Mouse (Mus musculus): ENCODE measurements around the gene Pomgnt1. TPM values are rescaled to one million over a fixed set of nuclear protein-coding genes. Genes with fewer than 3 reads are reported as not detected.

Pomgnt1 gene
- polyA plus RNA-seq, 1 experiment: 75.9 TPM

DNA sequence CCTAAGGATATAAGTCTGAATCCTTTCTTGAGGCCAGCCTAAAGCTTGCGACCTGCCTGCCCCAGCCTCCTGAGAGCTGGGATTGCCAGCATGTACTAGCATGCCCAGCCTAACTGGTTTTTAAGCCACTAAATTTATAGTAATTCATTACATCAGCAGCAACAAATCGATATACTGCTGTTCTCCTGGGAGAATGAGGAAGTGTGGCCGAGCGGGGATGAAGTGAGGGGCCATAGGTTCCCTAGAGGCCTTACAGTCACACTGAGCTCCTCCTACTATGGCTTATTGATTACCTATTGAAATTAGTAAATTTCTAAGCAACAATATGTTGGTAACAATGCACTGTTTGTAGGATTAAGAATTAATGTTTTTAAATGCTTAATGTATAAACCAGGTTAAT lies 9.5 kb downstream of the Pomgnt1 start:
- TF ChIP-seq USF1 (IDR thresholded peaks at IDR 0.05; ENCODE audit: low read depth): no peak
- TF ChIP-seq SRF (IDR thresholded peaks at IDR 0.05; ENCODE audit: control insufficient read depth, insufficient read length, low read depth): no peak
- no peak for TF ChIP-seq MYOD1 (IDR thresholded peaks at IDR 0.05; ENCODE audit: control insufficient read depth in 1 of 3, insufficient read length in 2 of 3, low read depth in 2 of 3)
- TF ChIP-seq POLR2AphosphoS2 (IDR thresholded peaks at IDR 0.05; ENCODE audit: insufficient read length, low read depth): no peak
- no peak for TF ChIP-seq CEBPB (IDR thresholded peaks at IDR 0.05; ENCODE audit: insufficient read depth, poor library complexity, severe bottlenecking)
- no peak for TF ChIP-seq POLR2A (IDR thresholded peaks at IDR 0.05; ENCODE audit: insufficient read length, low read depth)
- no peak for TF ChIP-seq MYOG (IDR thresholded peaks at IDR 0.05; ENCODE audit: control insufficient read depth in 1 of 3, insufficient read depth in 1 of 3, insufficient read length in 2 of 3, low read depth in 2 of 3)
- TF ChIP-seq TCF12 (IDR thresholded peaks at IDR 0.05; ENCODE audit: insufficient read depth, poor library complexity, severe bottlenecking): no peak
- no peak for TF ChIP-seq E2F4 (IDR thresholded peaks at IDR 0.05; ENCODE audit: insufficient read depth)
- no peak for TF ChIP-seq MAX (IDR thresholded peaks at IDR 0.05; ENCODE audit: low read depth)
- no peak for TF ChIP-seq REST (IDR thresholded peaks at IDR 0.05; ENCODE audit: insufficient read depth, insufficient read length)
- H3K36me3 ChIP-seq (ENCODE audit: control insufficient read depth, insufficient read depth): peaks cover 3% of the 10 kb centered on the region
- H3K79me2 ChIP-seq (ENCODE audit: control insufficient read depth, insufficient read depth): no peaks in the 10 kb centered on the region
- no peak overlapping the region for H3K4me2 ChIP-seq (ENCODE audit: low read depth)
- no peaks in the 10 kb centered on the region for H3K27me3 ChIP-seq (ENCODE audit: control insufficient read depth, insufficient read depth, insufficient read length)
- no peak overlapping the region for H3K4me3 ChIP-seq
- H3ac ChIP-seq (ENCODE audit: control insufficient read depth, insufficient read length): no peak overlapping the region

GRCm38 (mm10) chr4:116134990-116135389 lies 11.3 kb downstream of the Pomgnt1 start:
- TF ChIP-seq REST (IDR thresholded peaks at IDR 0.05; ENCODE audit: insufficient read depth, insufficient read length) (no peak), POLR2A (IDR thresholded peaks at IDR 0.05; ENCODE audit: insufficient read length, low read depth) (no peak), CEBPB (IDR thresholded peaks at IDR 0.05; ENCODE audit: insufficient read depth, poor library complexity, severe bottlenecking) (no peak), TCF12 (IDR thresholded peaks at IDR 0.05; ENCODE audit: insufficient read depth, poor library complexity, severe bottlenecking) (no peak), E2F4 (IDR thresholded peaks at IDR 0.05; ENCODE audit: insufficient read depth) (no peak), MYOD1 (IDR thresholded peaks at IDR 0.05; ENCODE audit: control insufficient read depth in 1 of 3, insufficient read length in 2 of 3, low read depth in 2 of 3) (no peak), TCF3 (IDR thresholded peaks at IDR 0.05; ENCODE audit: insufficient read length, low read depth) (no peak), MYOG (IDR thresholded peaks at IDR 0.05; ENCODE audit: control insufficient read depth in 1 of 3, insufficient read depth in 1 of 3, insufficient read length in 2 of 3, low read depth in 2 of 3) (no peak), SRF (IDR thresholded peaks at IDR 0.05; ENCODE audit: control insufficient read depth, insufficient read length, low read depth) (no peak), POLR2AphosphoS2 (IDR thresholded peaks at IDR 0.05; ENCODE audit: insufficient read length, low read depth) (no peak), MAX (IDR thresholded peaks at IDR 0.05; ENCODE audit: low read depth) (no peak), USF1 (IDR thresholded peaks at IDR 0.05; ENCODE audit: low read depth) (no peak)
- Histone ChIP-seq H3K36me3 (ENCODE audit: control insufficient read depth, insufficient read depth) (peaks cover 3% of the 10 kb centered on the region), H3K4me3 (no peak overlapping the region), H3K27me3 (ENCODE audit: control insufficient read depth, insufficient read depth, insufficient read length) (no peaks in the 10 kb centered on the region), H3ac (ENCODE audit: control insufficient read depth, insufficient read length) (no peak overlapping the region), H3K79me2 (ENCODE audit: control insufficient read depth, insufficient read depth) (no peaks in the 10 kb centered on the region), H3K4me2 (ENCODE audit: low read depth) (no peak overlapping the region)

GRCm38 (mm10) chr4:116137421-116137996 lies 13.9 kb downstream of the Pomgnt1 start:
- TF ChIP-seq MYOG (IDR thresholded peaks at IDR 0.05; ENCODE audit: control insufficient read depth in 1 of 3, insufficient read depth in 1 of 3, insufficient read length in 2 of 3, low read depth in 2 of 3): no peak
- no peak for TF ChIP-seq POLR2AphosphoS2 (IDR thresholded peaks at IDR 0.05; ENCODE audit: insufficient read length, low read depth)
- TF ChIP-seq TCF3 (IDR thresholded peaks at IDR 0.05; ENCODE audit: insufficient read length, low read depth): no peak
- no peak for TF ChIP-seq CEBPB (IDR thresholded peaks at IDR 0.05; ENCODE audit: insufficient read depth, poor library complexity, severe bottlenecking)
- no peak for TF ChIP-seq USF1 (IDR thresholded peaks at IDR 0.05; ENCODE audit: low read depth)
- TF ChIP-seq POLR2A (IDR thresholded peaks at IDR 0.05; ENCODE audit: insufficient read length, low read depth): no peak
- no peak for TF ChIP-seq MYOD1 (IDR thresholded peaks at IDR 0.05; ENCODE audit: control insufficient read depth in 1 of 3, insufficient read length in 2 of 3, low read depth in 2 of 3)
- no peak for TF ChIP-seq REST (IDR thresholded peaks at IDR 0.05; ENCODE audit: insufficient read depth, insufficient read length)
- TF ChIP-seq E2F4 (IDR thresholded peaks at IDR 0.05; ENCODE audit: insufficient read depth): no peak
- no peak for TF ChIP-seq TCF12 (IDR thresholded peaks at IDR 0.05; ENCODE audit: insufficient read depth, poor library complexity, severe bottlenecking)
- no peak for TF ChIP-seq MAX (IDR thresholded peaks at IDR 0.05; ENCODE audit: low read depth)
- TF ChIP-seq SRF (IDR thresholded peaks at IDR 0.05; ENCODE audit: control insufficient read depth, insufficient read length, low read depth): no peak
- H3ac ChIP-seq (ENCODE audit: control insufficient read depth, insufficient read length): no peak overlapping the region
- peaks cover 3% of the 10 kb centered on the region for H3K36me3 ChIP-seq (ENCODE audit: control insufficient read depth, insufficient read depth)
- H3K4me2 ChIP-seq (ENCODE audit: low read depth): no peak overlapping the region
- no peak overlapping the region for H3K4me3 ChIP-seq
- no peaks in the 10 kb centered on the region for H3K27me3 ChIP-seq (ENCODE audit: control insufficient read depth, insufficient read depth, insufficient read length)
- no peaks in the 10 kb centered on the region for H3K79me2 ChIP-seq (ENCODE audit: control insufficient read depth, insufficient read depth)

DNA sequence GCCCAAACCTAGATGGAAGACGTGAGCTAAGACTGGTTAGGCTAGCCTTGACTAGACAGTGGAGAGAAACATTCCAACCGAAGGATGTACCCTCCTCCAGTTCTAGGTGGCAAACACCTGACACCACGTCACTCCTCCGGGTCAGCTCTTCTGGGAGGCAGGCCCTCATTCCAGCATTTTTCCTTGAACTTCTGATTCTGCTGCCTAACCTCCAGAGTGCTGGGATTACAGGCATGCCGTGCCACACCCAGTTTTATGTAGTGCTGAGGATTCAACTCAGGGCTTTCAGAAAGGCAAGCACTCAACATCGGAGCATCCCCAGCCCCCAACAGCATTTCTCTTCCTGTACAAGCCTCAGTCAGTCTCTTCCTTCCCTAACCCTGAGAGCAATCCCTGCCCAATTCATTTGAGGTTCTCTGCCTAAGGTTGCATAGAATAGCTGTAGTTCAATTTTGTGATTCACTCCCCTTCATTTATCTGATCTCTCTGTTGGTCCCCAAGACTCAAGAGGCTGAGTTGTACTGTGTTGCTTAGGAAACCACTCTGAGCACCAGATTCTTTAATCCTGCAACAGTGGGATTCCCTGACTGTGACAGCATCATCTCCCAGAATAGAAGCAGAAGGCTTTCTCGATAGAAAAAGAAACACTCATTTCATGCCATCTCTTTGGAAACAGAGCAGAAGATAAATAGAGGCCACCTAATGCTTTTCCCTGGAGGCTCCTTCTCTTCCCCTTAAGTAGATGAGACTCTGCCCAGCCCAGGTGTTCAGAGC lies 17.3 kb downstream of the Pomgnt1 start:
- no peak for TF ChIP-seq POLR2A (IDR thresholded peaks at IDR 0.05; ENCODE audit: insufficient read length, low read depth)
- no peak for TF ChIP-seq MYOD1 (IDR thresholded peaks at IDR 0.05; ENCODE audit: control insufficient read depth in 1 of 3, insufficient read length in 2 of 3, low read depth in 2 of 3)
- no peak for TF ChIP-seq REST (IDR thresholded peaks at IDR 0.05; ENCODE audit: insufficient read depth, insufficient read length)
- TF ChIP-seq USF1 (IDR thresholded peaks at IDR 0.05; ENCODE audit: low read depth): no peak
- TF ChIP-seq CEBPB (IDR thresholded peaks at IDR 0.05; ENCODE audit: insufficient read depth, poor library complexity, severe bottlenecking): no peak
- TF ChIP-seq MAX (IDR thresholded peaks at IDR 0.05; ENCODE audit: low read depth): no peak
- no peak for TF ChIP-seq POLR2AphosphoS2 (IDR thresholded peaks at IDR 0.05; ENCODE audit: insufficient read length, low read depth)
- TF ChIP-seq TCF3 (IDR thresholded peaks at IDR 0.05; ENCODE audit: insufficient read length, low read depth): no peak
- TF ChIP-seq MYOG (IDR thresholded peaks at IDR 0.05; ENCODE audit: control insufficient read depth in 1 of 3, insufficient read depth in 1 of 3, insufficient read length in 2 of 3, low read depth in 2 of 3): no peak
- no peak for TF ChIP-seq TCF12 (IDR thresholded peaks at IDR 0.05; ENCODE audit: insufficient read depth, poor library complexity, severe bottlenecking)
- no peak for TF ChIP-seq SRF (IDR thresholded peaks at IDR 0.05; ENCODE audit: control insufficient read depth, insufficient read length, low read depth)
- TF ChIP-seq E2F4 (IDR thresholded peaks at IDR 0.05; ENCODE audit: insufficient read depth): no peak
- Histone ChIP-seq H3K27me3 (ENCODE audit: control insufficient read depth, insufficient read depth, insufficient read length) (no peaks in the 10 kb centered on the region), H3K36me3 (ENCODE audit: control insufficient read depth, insufficient read depth) (peaks cover 3% of the 10 kb centered on the region), H3K4me3 (no peak overlapping the region), H3K79me2 (ENCODE audit: control insufficient read depth, insufficient read depth) (no peaks in the 10 kb centered on the region), H3K4me2 (ENCODE audit: low read depth) (no peak overlapping the region), H3ac (ENCODE audit: control insufficient read depth, insufficient read length) (no peak overlapping the region)
